Mouse (Mus musculus): ENCODE measurements at regions not wholly inside any gene's neighbourhood (a gene's known extent, or its start where the extent isn't known, plus 50 kb on each side); places are given as distances from the start of the nearest gene placed in this dataset.
"Not testable (repeated sequence)": the region's sequence is repeated elsewhere in the genome, so short reads cannot be mapped to it uniquely, and the experiment has no call there.

- Histone ChIP-seq H3K79me2 (ENCODE audit: control insufficient read depth, insufficient read depth, low read length) (no peaks in the 10 kb centered on the region), H3K36me3 (ENCODE audit: control insufficient read depth, insufficient read depth, low read length) (no peaks in the 10 kb centered on the region), H3K4me3 (ENCODE audit: insufficient read depth, low read depth, low read length) (no peak overlapping the region), H3K4me1 (ENCODE audit: control insufficient read depth, insufficient read depth, low read length) (no peaks in the 10 kb centered on the region), H3K9ac (ENCODE audit: low read depth, low read length) (no peak overlapping the region), H3K27me3 (ENCODE audit: control insufficient read depth, insufficient read depth, low read length) (no peaks in the 10 kb centered on the region), H3K27ac (replicated peaks; ENCODE audit: insufficient read depth, low read depth, low read length) (no peak overlapping the region)
- TF ChIP-seq POLR2A (IDR thresholded peaks at IDR 0.05; ENCODE audit: extremely low read depth, insufficient read depth, low read length) (no peak), CTCF (IDR thresholded peaks at IDR 0.05; ENCODE audit: low read depth, low read length) (no peak)
- DNase-seq (ENCODE audit: extremely low read depth, low read depth, low spot score): no peak
- WGBS: 84% methylated on average over 2 of the region's 2 CpGs
Measured at GRCm38 (mm10) chr14:87669496-87669895, 253.1 kb downstream of the Tdrd3 start.

GRCm38 (mm10) chr14:87680788-87681187 is 264.3 kb downstream of the Tdrd3 start:
- H3K4me3 ChIP-seq (ENCODE audit: insufficient read depth, low read depth, low read length): no peak overlapping the region
- H3K4me1 ChIP-seq (ENCODE audit: control insufficient read depth, insufficient read depth, low read length): no peaks in the 10 kb centered on the region
- no peak overlapping the region for H3K9ac ChIP-seq (ENCODE audit: low read depth, low read length)
- H3K27ac ChIP-seq (replicated peaks; ENCODE audit: insufficient read depth, low read depth, low read length): no peak overlapping the region
- TF ChIP-seq POLR2A (IDR thresholded peaks at IDR 0.05; ENCODE audit: extremely low read depth, insufficient read depth, low read length) (no peak), CTCF (IDR thresholded peaks at IDR 0.05; ENCODE audit: low read depth, low read length) (no peak)
- H3K79me2 ChIP-seq (ENCODE audit: control insufficient read depth, insufficient read depth, low read length): no peaks in the 10 kb centered on the region
- no peaks in the 10 kb centered on the region for H3K36me3 ChIP-seq (ENCODE audit: control insufficient read depth, insufficient read depth, low read length)
- H3K27me3 ChIP-seq (ENCODE audit: control insufficient read depth, insufficient read depth, low read length): no peaks in the 10 kb centered on the region
- 68% methylated on average over 3 of the region's 3 CpGs for WGBS
- no peak for DNase-seq (ENCODE audit: extremely low read depth, low read depth, low spot score)

- 85% methylated on average over 4 of the region's 4 CpGs for WGBS
- not testable (repeated sequence) for H3K27ac ChIP-seq (replicated peaks; ENCODE audit: insufficient read depth, low read depth, low read length)
Measured at GRCm38 (mm10) chr14:87683091-87683806, 266.8 kb downstream of the Tdrd3 start.

GRCm38 (mm10) chr14:87689866-87690265 is 273.4 kb downstream of the Tdrd3 start:
- no peaks in the 10 kb centered on the region for H3K4me1 ChIP-seq (ENCODE audit: control insufficient read depth, insufficient read depth, low read length)
- 85% methylated on average over 3 of the region's 3 CpGs for WGBS
- TF ChIP-seq POLR2A (IDR thresholded peaks at IDR 0.05; ENCODE audit: extremely low read depth, insufficient read depth, low read length): no peak

More at GRCm38 (mm10) chr14:87683091-87683806, 266.8 kb downstream of the Tdrd3 start:
- not testable (repeated sequence) for H3K36me3 ChIP-seq (ENCODE audit: control insufficient read depth, insufficient read depth, low read length); H3K79me2 ChIP-seq (ENCODE audit: control insufficient read depth, insufficient read depth, low read length); H3K9ac ChIP-seq (ENCODE audit: low read depth, low read length); DNase-seq (ENCODE audit: extremely low read depth, low read depth, low spot score); H3K27me3 ChIP-seq (ENCODE audit: control insufficient read depth, insufficient read depth, low read length); H3K4me3 ChIP-seq (ENCODE audit: insufficient read depth, low read depth, low read length); H3K4me1 ChIP-seq (ENCODE audit: control insufficient read depth, insufficient read depth, low read length)

GRCm38 (mm10) chr14:87736456-87736855 is 320.0 kb downstream of the Tdrd3 start:
- 73% methylated on average over 1 of the region's 1 CpGs for WGBS
- no peaks in the 10 kb centered on the region for H3K79me2 ChIP-seq (ENCODE audit: control insufficient read depth, insufficient read depth, low read length)
- TF ChIP-seq CTCF (IDR thresholded peaks at IDR 0.05; ENCODE audit: low read depth, low read length) (no peak), POLR2A (IDR thresholded peaks at IDR 0.05; ENCODE audit: extremely low read depth, insufficient read depth, low read length) (no peak)

More at GRCm38 (mm10) chr14:87689866-87690265, 273.4 kb downstream of the Tdrd3 start:
- Histone ChIP-seq H3K27ac (replicated peaks; ENCODE audit: insufficient read depth, low read depth, low read length) (no peak overlapping the region), H3K4me3 (ENCODE audit: insufficient read depth, low read depth, low read length) (no peak overlapping the region), H3K36me3 (ENCODE audit: control insufficient read depth, insufficient read depth, low read length) (no peaks in the 10 kb centered on the region), H3K27me3 (ENCODE audit: control insufficient read depth, insufficient read depth, low read length) (no peaks in the 10 kb centered on the region), H3K9ac (ENCODE audit: low read depth, low read length) (no peak overlapping the region), H3K79me2 (ENCODE audit: control insufficient read depth, insufficient read depth, low read length) (no peaks in the 10 kb centered on the region)
- no peak for DNase-seq (ENCODE audit: extremely low read depth, low read depth, low spot score)

GRCm38 (mm10) chr14:87745524-87745923 is 329.1 kb downstream of the Tdrd3 start:
- Histone ChIP-seq H3K27me3 (ENCODE audit: control insufficient read depth, insufficient read depth, low read length) (no peaks in the 10 kb centered on the region), H3K4me3 (ENCODE audit: insufficient read depth, low read depth, low read length) (no peak overlapping the region), H3K9ac (ENCODE audit: low read depth, low read length) (no peak overlapping the region), H3K36me3 (ENCODE audit: control insufficient read depth, insufficient read depth, low read length) (no peaks in the 10 kb centered on the region), H3K79me2 (ENCODE audit: control insufficient read depth, insufficient read depth, low read length) (no peaks in the 10 kb centered on the region), H3K4me1 (ENCODE audit: control insufficient read depth, insufficient read depth, low read length) (no peaks in the 10 kb centered on the region), H3K27ac (replicated peaks; ENCODE audit: insufficient read depth, low read depth, low read length) (no peak overlapping the region)
- DNase-seq (ENCODE audit: extremely low read depth, low read depth, low spot score): no peak
- 75% methylated on average over 8 of the region's 8 CpGs for WGBS
- no peak for TF ChIP-seq CTCF (IDR thresholded peaks at IDR 0.05; ENCODE audit: low read depth, low read length)
- no peak for TF ChIP-seq POLR2A (IDR thresholded peaks at IDR 0.05; ENCODE audit: extremely low read depth, insufficient read depth, low read length)

More at GRCm38 (mm10) chr14:87736456-87736855, 320.0 kb downstream of the Tdrd3 start:
- no peaks in the 10 kb centered on the region for H3K27me3 ChIP-seq (ENCODE audit: control insufficient read depth, insufficient read depth, low read length)
- no peak for DNase-seq (ENCODE audit: extremely low read depth, low read depth, low spot score)
- H3K4me1 ChIP-seq (ENCODE audit: control insufficient read depth, insufficient read depth, low read length): no peaks in the 10 kb centered on the region
- no peak overlapping the region for H3K9ac ChIP-seq (ENCODE audit: low read depth, low read length)
- H3K4me3 ChIP-seq (ENCODE audit: insufficient read depth, low read depth, low read length): no peak overlapping the region
- H3K36me3 ChIP-seq (ENCODE audit: control insufficient read depth, insufficient read depth, low read length): no peaks in the 10 kb centered on the region
- no peak overlapping the region for H3K27ac ChIP-seq (replicated peaks; ENCODE audit: insufficient read depth, low read depth, low read length)

Measured in liver, adult 2 months (tissue).